Mouse (Mus musculus) intestine, embryonic 16.5 days (tissue): ENCODE measurements around the gene Cdc14a. TPM values are rescaled to one million over a fixed set of nuclear protein-coding genes. Genes with fewer than 3 reads are reported as not detected.

Source experiments
- ATAC-seq: fragments of 200-750 bp; cut with Nextera tagmentation; 2 replicates; pipeline ENCODE4 v1.8.0; 2017; ENCODE audit warnings: moderate TSS enrichment, moderate library complexity
- H3K27ac ChIP-seq: fragments of 300-500 bp; sonication (generic); 2 replicates; pipeline ENCODE4 v1.5.1; 2014; ENCODE audit warnings: mild to moderate bottlenecking, low read length
- H3K27me3 ChIP-seq: fragments of 300-500 bp; sonication (generic); replicated peaks from 2 replicates; pipeline ENCODE4 v1.6.1; 2014; ENCODE audit warnings: low read length, control low read depth, mixed read lengths; ENCODE audit not compliant: control insufficient read depth, insufficient read depth
- H3K36me3 ChIP-seq: fragments of 300-500 bp; sonication (generic); 2 replicates; pipeline ENCODE4 v1.6.1; 2014; ENCODE audit warnings: low read length, control low read depth; ENCODE audit not compliant: control insufficient read depth, insufficient read depth
- H3K4me1 ChIP-seq: fragments of 300-500 bp; sonication (generic); 2 replicates; pipeline ENCODE4 v1.6.1; 2014; ENCODE audit warnings: low read length, control low read depth, mixed read lengths; ENCODE audit not compliant: control insufficient read depth, insufficient read depth
- H3K4me2 ChIP-seq: fragments of 300-500 bp; sonication (generic); 2 replicates; pipeline ENCODE4 v1.6.1; 2014; ENCODE audit warnings: low read depth, low read length, control low read depth
- H3K4me3 ChIP-seq: fragments of 300-500 bp; sonication (generic); 2 replicates; pipeline ENCODE4 v1.5.1; 2014; ENCODE audit warnings: mild to moderate bottlenecking, low read length
- H3K9ac ChIP-seq: fragments of 300-500 bp; sonication (generic); 2 replicates; pipeline ENCODE4 v1.6.1; 2014; ENCODE audit warnings: low read depth, low read length
- H3K9me3 ChIP-seq: fragments of 300-500 bp; sonication (generic); 2 replicates; pipeline ENCODE4 v1.6.1; 2016; ENCODE audit warnings: low read length, control low read depth; ENCODE audit not compliant: control insufficient read depth
- WGBS: fragments of 180-500 bp; shearing (Covaris S2); extraction: QIAGEN DNeasy Blood & Tissue Kit; methylation state at CpG from one replicate; pipeline ENCODE4 v1.1.7; 2014; 5-methylcytosine and 5-hydroxymethylcytosine counted together
- polyA plus RNA-seq: library from polyadenylated mRNA; unstranded; fragments of >200 nt; fragmentation: Nextera tagmentation; extraction: Ambion mirVana; gene quantifications from 2 replicates; pipeline ENCODE4 v1.2.1, GENCODE M21; 2015

The Cdc14a gene
- polyA plus RNA-seq, 1 experiment from 2014 or later, result 5.4 TPM

- 85% methylated on average over 5 of the region's 5 CpGs for WGBS
- ATAC-seq, result no peak
These were observed 191.1 kb downstream of the Cdc14a start for GRCm38 (mm10) chr3:116232763-116233162.

GRCm38 (mm10) chr3:116229336-116229735, 194.5 kb downstream of the Cdc14a start:
- no peak overlapping the region for H3K4me3 ChIP-seq
- no peaks in the 10 kb centered on the region for H3K36me3 ChIP-seq
- ATAC-seq, result no peak
- WGBS, result 77% methylated on average over 4 of the region's 4 CpGs
- H3K9ac ChIP-seq, result no peak overlapping the region
- no peaks in the 10 kb centered on the region for H3K27me3 ChIP-seq
- H3K9me3 ChIP-seq, result no peaks in the 10 kb centered on the region
- no peak overlapping the region for H3K4me2 ChIP-seq
- H3K4me1 ChIP-seq, result no peaks in the 10 kb centered on the region
- H3K27ac ChIP-seq, result no peak overlapping the region

More at GRCm38 (mm10) chr3:116232763-116233162, 191.1 kb downstream of the Cdc14a start:
- Histone ChIP-seq H3K9ac (no peak overlapping the region), H3K36me3 (no peaks in the 10 kb centered on the region), H3K4me1 (no peaks in the 10 kb centered on the region), H3K4me2 (no peak overlapping the region), H3K9me3 (no peaks in the 10 kb centered on the region), H3K27ac (no peak overlapping the region), H3K27me3 (no peaks in the 10 kb centered on the region), H3K4me3 (no peak overlapping the region)

- ATAC-seq, result no peak
- H3K4me1 ChIP-seq, result no peaks in the 10 kb centered on the region
- H3K9me3 ChIP-seq, result no peaks in the 10 kb centered on the region
- H3K27ac ChIP-seq, result no peak overlapping the region
- no peak overlapping the region for H3K4me2 ChIP-seq
- no peak overlapping the region for H3K9ac ChIP-seq
- no peaks in the 10 kb centered on the region for H3K36me3 ChIP-seq
- WGBS, result 64% methylated on average over 11 of the region's 11 CpGs
- H3K27me3 ChIP-seq, result no peaks in the 10 kb centered on the region
- no peak overlapping the region for H3K4me3 ChIP-seq
These were observed 195.2 kb downstream of the Cdc14a start for GRCm38 (mm10) chr3:116228360-116229245.

- Histone ChIP-seq H3K4me3 (no peak overlapping the region), H3K4me1 (no peaks in the 10 kb centered on the region), H3K9me3 (no peaks in the 10 kb centered on the region), H3K9ac (no peak overlapping the region), H3K27me3 (no peaks in the 10 kb centered on the region), H3K27ac (no peak overlapping the region), H3K4me2 (no peak overlapping the region), H3K36me3 (no peaks in the 10 kb centered on the region)
- 66% methylated on average over 5 of the region's 5 CpGs for WGBS
- no peak for ATAC-seq
These were observed 196.4 kb downstream of the Cdc14a start for GRCm38 (mm10) chr3:116227383-116227782.

GRCm38 (mm10) chr3:116226915-116227314, 196.9 kb downstream of the Cdc14a start:
- Histone ChIP-seq H3K27me3 (no peaks in the 10 kb centered on the region), H3K27ac (no peak overlapping the region), H3K9ac (no peak overlapping the region), H3K4me2 (no peak overlapping the region), H3K4me1 (no peaks in the 10 kb centered on the region), H3K36me3 (no peaks in the 10 kb centered on the region), H3K4me3 (no peak overlapping the region), H3K9me3 (no peaks in the 10 kb centered on the region)
- WGBS, result 84% methylated on average over 6 of the region's 6 CpGs
- ATAC-seq, result no peak

Other genes starting within 250 kb of the Cdc14a start
- gene Gpr88, start 170.5 kb downstream of the Cdc14a start, polyA plus RNA-seq, result 0.77 and 1.1 TPM in 2 replicates
- 56.9 and 62.2 TPM in 2 replicates for gene Rtca, start 84.2 kb upstream of the Cdc14a start, polyA plus RNA-seq
- gene Dbt, start 89.0 kb upstream of the Cdc14a start, polyA plus RNA-seq, result 20.9 and 21.7 TPM in 2 replicates
- 4.7 and 5.6 TPM in 2 replicates for gene Lrrc39, start 138.9 kb upstream of the Cdc14a start, polyA plus RNA-seq
- gene Sass6, start 170.9 kb upstream of the Cdc14a start, polyA plus RNA-seq, result 11.3 and 14.4 TPM in 2 replicates
- 17.0 and 20.5 TPM in 2 replicates for gene Trmt13, start 190.6 kb upstream of the Cdc14a start, polyA plus RNA-seq
- gene Mfsd14a, start 238.6 kb upstream of the Cdc14a start, polyA plus RNA-seq, result 81.3 TPM in 2 replicates